ENCODE assay signal across 9 mouse cellular contexts in the genomic region with DNA sequence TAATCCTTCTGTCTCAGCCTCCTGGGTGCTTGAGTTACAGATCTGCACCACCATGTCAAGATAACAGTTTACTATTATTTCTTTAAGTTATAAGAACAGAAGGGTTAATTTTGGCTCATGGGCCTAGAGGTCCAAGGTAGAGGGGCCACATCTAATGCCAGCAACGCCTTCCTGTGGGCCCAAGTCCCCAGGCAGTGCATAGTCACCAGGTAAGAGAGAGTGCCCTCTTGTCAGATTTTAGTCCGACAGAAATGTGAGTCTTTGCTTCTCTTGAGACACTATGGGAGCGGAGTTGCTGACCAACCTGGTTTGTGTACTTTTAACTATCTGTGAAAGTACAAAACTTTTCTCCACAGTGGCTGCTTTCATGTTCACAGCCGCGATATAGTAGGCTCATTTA. TPM values are rescaled to one million over a fixed set of nuclear protein-coding genes. Genes with fewer than 3 reads are reported as not detected.
A peak's percentile ranks its signal among the peaks of the same experiment; 100 is the strongest.
DNase-seq lines count a peak whose midpoint lies in the region; ATAC-seq lines count a peak whose summit lies in the region.
"Had no signal": no experiment of that assay in that cellular context is flagged by ENCODE, and none has a peak within 500 bp of the region (broad histone marks: within the 10 kb centered on the region; RNA-seq: fewer than 3 reads in every experiment).

No protein-coding gene starts in this region.

- no peak overlapping the region for H3K9ac ChIP-seq in embryonic facial prominence, embryonic 14.5 days (ENCODE audit: low read depth, low read length)
- H3K9ac ChIP-seq in hindbrain, embryonic 13.5 days, result no peak overlapping the region
- no peak overlapping the region for H3K9ac ChIP-seq in midbrain, embryonic 12.5 days (replicated peaks)

- H3K9me3 ChIP-seq in embryonic facial prominence, embryonic 14.5 days (ENCODE audit: control insufficient read depth, low read length), result peaks cover 9% of the 10 kb centered on the region; the same call in 1 of the 2 replicates
- no peaks in the 10 kb centered on the region for H3K9me3 ChIP-seq in hindbrain, embryonic 13.5 days
- H3K9me3 ChIP-seq in midbrain, embryonic 12.5 days, result no peaks in the 10 kb centered on the region

- peak overlapping the region; percentile 59 for H3K27ac ChIP-seq in embryonic facial prominence, embryonic 14.5 days (replicated peaks; ENCODE audit: low read depth, low read length)
- H3K27ac ChIP-seq in hindbrain, embryonic 13.5 days, result peak overlapping the region; percentile 71; the same call in 1 of the 2 replicates
- H3K27ac ChIP-seq in midbrain, embryonic 12.5 days (replicated peaks), result no peak overlapping the region

- no peaks in the 10 kb centered on the region for H3K4me1 ChIP-seq in embryonic facial prominence, embryonic 14.5 days (ENCODE audit: control insufficient read depth, insufficient read depth, low read length)
- peaks cover 49% of the 10 kb centered on the region for H3K4me1 ChIP-seq in hindbrain, embryonic 13.5 days (replicated peaks)
- peaks cover 33% of the 10 kb centered on the region for H3K4me1 ChIP-seq in midbrain, embryonic 12.5 days

- H3K36me3 ChIP-seq in embryonic facial prominence, embryonic 14.5 days (ENCODE audit: control insufficient read depth, insufficient read depth, low read length), result no peaks in the 10 kb centered on the region
- H3K36me3 ChIP-seq in hindbrain, embryonic 13.5 days, result no peaks in the 10 kb centered on the region
- H3K36me3 ChIP-seq in midbrain, embryonic 12.5 days, result no peaks in the 10 kb centered on the region

- H3K27me3 ChIP-seq in embryonic facial prominence, embryonic 14.5 days (replicated peaks; ENCODE audit: control insufficient read depth, insufficient read depth, low read length), result no peaks in the 10 kb centered on the region
- H3K27me3 ChIP-seq in hindbrain, embryonic 13.5 days, result no peaks in the 10 kb centered on the region
- H3K27me3 ChIP-seq in midbrain, embryonic 12.5 days, result no peaks in the 10 kb centered on the region; the same call in 1 of the 2 replicates
- H3K27me3 ChIP-seq: Patski had no signal

- DNase-seq in kidney, adult 9 months, result peak; percentile 20
- no peak for DNase-seq in kidney, adult 8-10 months
- DNase-seq in embryonic facial prominence, embryonic 14.5 days (ENCODE audit: low spot score), result no peak
- no peak for DNase-seq in layer of hippocampus, adult 8-10 months (ENCODE audit: low spot score in 2 of 2)
- DNase-seq in right cerebral cortex, postnatal 10 days (ENCODE audit: low spot score in 2 of 2), result no peak
- DNase-seq in thymus, adult 18-20 months, result no peak

- WGBS in embryonic facial prominence, embryonic 14.5 days, result 31% methylated on average over 5 of the region's 5 CpGs
- WGBS in hindbrain, embryonic 13.5 days, result 38% methylated on average over 5 of the region's 5 CpGs
- WGBS in midbrain, embryonic 12.5 days, result 40% methylated on average over 5 of the region's 5 CpGs

- no peak for ATAC-seq in embryonic facial prominence, embryonic 14.5 days (ENCODE audit: low read depth)
- 0 out of 2 replicates have a peak, but pooled peaks have one; percentile 3 for ATAC-seq in hindbrain, embryonic 13.5 days (ENCODE audit: low FRiP score)
- ATAC-seq in midbrain, embryonic 12.5 days (ENCODE audit: low FRiP score, low read depth), result 0 out of 2 replicates have a peak, but pooled peaks have one; percentile 3

- peak overlapping the region; percentile 65; the same call in 1 of the 2 replicates for H3K4me3 ChIP-seq in embryonic facial prominence, embryonic 14.5 days (ENCODE audit: low read depth, low read length)
- H3K4me3 ChIP-seq in hindbrain, embryonic 13.5 days, result peak overlapping the region; percentile 63
- peak overlapping the region; percentile 65; the same call in 1 of the 2 replicates for H3K4me3 ChIP-seq in midbrain, embryonic 12.5 days

- peak overlapping the region; percentile 93 for H3K4me2 ChIP-seq in embryonic facial prominence, embryonic 14.5 days (ENCODE audit: low read depth, low read length)
- peak overlapping the region; percentile 98 for H3K4me2 ChIP-seq in hindbrain, embryonic 13.5 days
- H3K4me2 ChIP-seq in midbrain, embryonic 12.5 days (replicated peaks), result peak overlapping the region; percentile 93

RNA-seq across cellular contexts. Expression of gene Fam210b, which starts 0.7 kb away (rescaled TPM):
- 13.1 and 16.0 TPM in 2 replicates for polyA plus RNA-seq in embryonic facial prominence, embryonic 14.5 days (2014; fragmentation: Nextera tagmentation; extraction: Ambion mirVana)
- 25.8 and 27.1 TPM in 2 replicates for polyA plus RNA-seq in hindbrain, embryonic 13.5 days (2015; fragmentation: Nextera tagmentation; extraction: Ambion mirVana)
- polyA plus RNA-seq in midbrain, embryonic 12.5 days (2016; fragmentation: Nextera tagmentation; extraction: Ambion mirVana), result 25.8 and 32.6 TPM in 2 replicates
- 10 to 100 TPM; 19.5 to 22.8 (median 21.6) TPM for total RNA-seq in layer of hippocampus, adult 8-10 months (2022)

RNA-seq across cellular contexts. Expression of gene Aurka, which starts 25.7 kb away (rescaled TPM):
- 79.2 and 96.2 TPM in 2 replicates for polyA plus RNA-seq in embryonic facial prominence, embryonic 14.5 days (2014; fragmentation: Nextera tagmentation; extraction: Ambion mirVana)
- polyA plus RNA-seq in hindbrain, embryonic 13.5 days (2015; fragmentation: Nextera tagmentation; extraction: Ambion mirVana), result 26.7 and 26.8 TPM in 2 replicates
- polyA plus RNA-seq in midbrain, embryonic 12.5 days (2016; fragmentation: Nextera tagmentation; extraction: Ambion mirVana), result 101 and 111 TPM in 2 replicates
- total RNA-seq in layer of hippocampus, adult 8-10 months (2022), result 1 to 10 TPM; 1.1 to 2.4 (median 1.5) TPM

RNA-seq across cellular contexts. Expression of gene Cstf1, which starts 25.8 kb away (rescaled TPM):
- polyA plus RNA-seq in embryonic facial prominence, embryonic 14.5 days (2014; fragmentation: Nextera tagmentation; extraction: Ambion mirVana), result 37.3 and 40.7 TPM in 2 replicates
- 25.2 and 27.1 TPM in 2 replicates for polyA plus RNA-seq in hindbrain, embryonic 13.5 days (2015; fragmentation: Nextera tagmentation; extraction: Ambion mirVana)
- polyA plus RNA-seq in midbrain, embryonic 12.5 days (2016; fragmentation: Nextera tagmentation; extraction: Ambion mirVana), result 38.8 and 45.0 TPM in 2 replicates
- total RNA-seq in layer of hippocampus, adult 8-10 months (2022), result 10 to 100 TPM; 23.7 to 28.8 (median 26.9) TPM

RNA-seq across cellular contexts. Expression of gene Cass4, which starts 48.9 kb away (rescaled TPM):
- 0.38 and 1.1 TPM in 2 replicates for polyA plus RNA-seq in embryonic facial prominence, embryonic 14.5 days (2014; fragmentation: Nextera tagmentation; extraction: Ambion mirVana)
- polyA plus RNA-seq in hindbrain, embryonic 13.5 days (2015; fragmentation: Nextera tagmentation; extraction: Ambion mirVana), result 0.13 and 0.19 TPM in 2 replicates
- polyA plus RNA-seq in midbrain, embryonic 12.5 days (2016; fragmentation: Nextera tagmentation; extraction: Ambion mirVana), result 0.30 and 0.31 TPM in 2 replicates
- total RNA-seq in layer of hippocampus, adult 8-10 months (2022), result under 1 TPM in 3 of 4 experiments, not detected in 1; 0.31 to 0.55 (median 0.33) TPM
- polyA plus RNA-seq: Patski had no signal
